Mouse (Mus musculus): ENCODE measurements at regions not wholly inside any gene's neighbourhood (a gene's known extent, or its start where the extent isn't known, plus 50 kb on each side); places are given as distances from the start of the nearest gene placed in this dataset.
A peak's percentile ranks its signal among the peaks of the same experiment; 100 is the strongest.

DNA sequence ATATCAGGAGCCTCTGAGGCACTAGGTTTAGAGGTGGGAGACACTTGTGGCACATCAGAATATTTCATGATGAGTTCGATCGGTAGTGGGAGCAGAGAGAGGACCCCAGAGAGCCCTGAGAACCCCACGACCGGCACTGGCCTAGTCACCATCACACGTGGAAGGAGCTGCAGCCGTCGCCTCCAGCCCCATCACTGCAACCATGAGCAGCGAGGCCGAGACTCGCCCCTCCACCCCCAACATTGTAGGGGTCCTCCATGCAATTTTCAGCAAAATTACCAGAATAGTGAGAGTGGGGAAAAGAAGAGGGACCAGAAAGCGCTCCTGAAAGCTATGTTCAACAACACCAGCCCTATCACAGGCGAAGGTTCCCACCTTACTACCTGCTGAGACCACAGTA, 297.0 kb downstream of the Edem1 start:
- H3K27ac ChIP-seq (ENCODE audit: control insufficient read depth, insufficient read depth, low read depth, low read length, poor library complexity) = no peak overlapping the region
- WGBS = 80% methylated on average over 12 of the region's 12 CpGs
- H3K4me1 ChIP-seq (ENCODE audit: control insufficient read depth, insufficient read depth, low read length) = no peaks in the 10 kb centered on the region
- no peak overlapping the region for H3K4me3 ChIP-seq (replicated peaks; ENCODE audit: control insufficient read depth, low read depth, low read length)
- no peak for TF ChIP-seq CTCF (IDR thresholded peaks at IDR 0.05; ENCODE audit: control insufficient read depth, insufficient read depth, low read length)
- TF ChIP-seq POLR2A (IDR thresholded peaks at IDR 0.05; ENCODE audit: borderline replicate concordance, control insufficient read depth, low read depth, low read length) = no peak

DNA sequence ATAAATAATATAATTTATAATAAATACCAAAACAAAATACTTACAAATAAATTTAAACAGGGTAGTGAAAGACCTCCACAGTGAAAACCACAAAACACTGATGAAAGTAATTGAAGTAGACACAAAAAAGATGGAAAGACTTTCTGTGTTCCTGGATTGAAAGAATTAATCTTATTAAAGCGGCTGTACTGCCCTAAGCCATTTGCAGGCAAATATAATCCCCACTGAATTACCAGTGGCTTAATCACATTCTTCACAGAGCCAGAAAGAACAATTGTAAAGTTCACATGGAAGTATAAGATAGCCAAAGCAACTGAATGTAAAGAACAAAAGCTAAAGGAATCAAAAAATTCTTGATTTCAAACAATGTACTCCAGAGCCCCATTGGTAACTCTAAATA, 298.8 kb downstream of the Edem1 start:
- 76% methylated on average over 1 of the region's 1 CpGs for WGBS
- no peak for TF ChIP-seq POLR2A (IDR thresholded peaks at IDR 0.05; ENCODE audit: borderline replicate concordance, control insufficient read depth, low read depth, low read length)
- no peak for TF ChIP-seq CTCF (IDR thresholded peaks at IDR 0.05; ENCODE audit: control insufficient read depth, insufficient read depth, low read length)
- no peaks in the 10 kb centered on the region for H3K4me1 ChIP-seq (ENCODE audit: control insufficient read depth, insufficient read depth, low read length)

DNA sequence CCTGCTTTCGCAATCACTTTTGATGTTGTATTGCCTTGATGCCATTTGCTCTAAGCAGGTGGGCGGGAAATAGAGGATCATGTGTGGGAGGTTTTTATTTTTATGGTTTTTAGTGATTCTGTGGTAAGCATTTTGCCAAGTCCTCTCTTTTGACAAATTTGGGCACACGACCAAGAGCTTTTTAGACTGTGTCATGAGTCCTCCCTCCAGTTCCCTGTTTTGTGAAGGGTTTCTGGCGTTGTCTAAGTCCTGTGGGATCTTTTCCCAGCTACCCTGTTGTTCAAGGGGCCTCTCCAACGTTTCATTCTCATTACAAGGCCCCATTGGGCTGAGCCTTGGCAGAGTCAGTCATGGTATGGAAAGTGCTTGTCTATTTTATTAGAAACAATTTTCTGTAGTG, 317.7 kb downstream of the Edem1 start:
- Histone ChIP-seq H3K4me1 (ENCODE audit: control insufficient read depth, insufficient read depth, low read length) (no peaks in the 10 kb centered on the region), H3K27ac (ENCODE audit: control insufficient read depth, insufficient read depth, low read depth, low read length, poor library complexity) (no peak overlapping the region), H3K4me3 (replicated peaks; ENCODE audit: control insufficient read depth, low read depth, low read length) (no peak overlapping the region)
- TF ChIP-seq POLR2A (IDR thresholded peaks at IDR 0.05; ENCODE audit: borderline replicate concordance, control insufficient read depth, low read depth, low read length) = no peak
- no peak for TF ChIP-seq CTCF (IDR thresholded peaks at IDR 0.05; ENCODE audit: control insufficient read depth, insufficient read depth, low read length)
- whole genome bisulfite sequencing = 63% methylated on average over 5 of the region's 5 CpGs

More for the DNA sequence above, 298.8 kb downstream of the Edem1 start:
- H3K4me3 ChIP-seq (replicated peaks; ENCODE audit: control insufficient read depth, low read depth, low read length) = no peak overlapping the region
- H3K27ac ChIP-seq (ENCODE audit: control insufficient read depth, insufficient read depth, low read depth, low read length, poor library complexity) = no peak overlapping the region

DNA sequence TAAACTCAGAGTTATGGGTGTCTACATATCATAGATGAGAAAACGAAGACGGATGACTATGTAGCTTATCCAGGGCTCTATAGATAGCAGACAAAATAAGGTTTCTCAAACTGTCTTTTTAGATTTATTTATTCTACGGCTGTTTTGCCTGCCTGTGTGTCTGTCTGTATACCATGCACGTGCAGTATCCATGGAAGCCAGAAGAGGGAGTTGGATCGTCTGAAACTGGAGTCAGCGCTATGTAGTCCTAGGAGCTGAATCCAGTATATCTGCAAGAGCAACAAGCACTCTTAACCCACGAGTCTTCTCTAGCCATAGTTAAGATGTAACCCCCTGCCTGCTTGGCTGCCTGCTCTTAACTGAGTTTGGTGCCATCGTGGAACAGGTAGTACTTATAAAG, 320.6 kb downstream of the Edem1 start:
- WGBS = 76% methylated on average over 8 of the region's 8 CpGs
- Histone ChIP-seq H3K4me1 (ENCODE audit: control insufficient read depth, insufficient read depth, low read length) (no peaks in the 10 kb centered on the region), H3K27ac (ENCODE audit: control insufficient read depth, insufficient read depth, low read depth, low read length, poor library complexity) (no peak overlapping the region), H3K4me3 (replicated peaks; ENCODE audit: control insufficient read depth, low read depth, low read length) (no peak overlapping the region)
- TF ChIP-seq POLR2A (IDR thresholded peaks at IDR 0.05; ENCODE audit: borderline replicate concordance, control insufficient read depth, low read depth, low read length) = no peak
- no peak for TF ChIP-seq CTCF (IDR thresholded peaks at IDR 0.05; ENCODE audit: control insufficient read depth, insufficient read depth, low read length)

DNA sequence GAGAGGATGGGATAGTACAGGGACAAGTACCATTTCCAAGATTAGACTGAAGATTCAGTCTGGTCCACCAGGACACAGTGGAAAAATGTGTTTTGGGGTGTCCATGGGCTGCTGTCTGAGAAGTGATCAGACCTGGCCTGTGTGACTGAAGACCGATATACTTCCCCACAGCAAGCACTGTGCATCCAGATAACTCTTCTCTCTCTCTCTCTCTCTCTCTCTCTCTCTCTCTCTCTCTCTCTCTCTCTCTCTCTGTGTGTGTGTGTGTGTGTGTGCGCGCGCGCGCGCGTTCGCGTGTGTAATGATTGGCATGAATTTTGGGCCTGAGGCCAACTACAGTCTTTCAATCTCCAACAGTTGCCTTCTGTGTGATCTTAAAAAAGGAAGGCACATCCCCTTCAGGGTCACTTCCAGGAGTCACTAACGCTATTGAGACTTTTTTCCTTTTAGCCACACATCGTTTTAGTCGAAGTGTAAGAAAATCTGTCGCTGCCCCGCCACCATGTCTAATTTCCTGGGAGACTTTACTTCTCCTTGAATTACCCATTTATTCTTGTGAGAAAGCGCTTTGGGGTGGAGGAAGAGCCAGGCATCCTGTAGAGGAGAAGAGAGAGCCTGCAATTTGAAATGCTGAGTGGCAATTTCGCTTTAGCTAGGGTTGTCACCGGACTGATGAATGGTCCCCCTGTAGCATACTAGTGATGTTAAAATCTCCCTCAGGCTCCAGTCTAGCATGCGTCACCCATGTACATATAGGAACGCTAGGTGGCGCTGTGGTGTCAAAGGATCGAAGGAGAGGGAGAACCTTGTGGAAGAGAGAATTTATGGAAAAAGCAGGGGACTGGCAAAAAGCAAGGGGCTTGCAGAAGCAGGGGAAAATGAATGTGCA, 321.8 kb downstream of the Edem1 start:
- Histone ChIP-seq H3K4me3 (replicated peaks; ENCODE audit: control insufficient read depth, low read depth, low read length) (no peak overlapping the region), H3K27ac (ENCODE audit: control insufficient read depth, insufficient read depth, low read depth, low read length, poor library complexity) (no peak overlapping the region), H3K4me1 (ENCODE audit: control insufficient read depth, insufficient read depth, low read length) (no peaks in the 10 kb centered on the region)
- WGBS = 59% methylated on average over 22 of the region's 22 CpGs
- no peak for TF ChIP-seq POLR2A (IDR thresholded peaks at IDR 0.05; ENCODE audit: borderline replicate concordance, control insufficient read depth, low read depth, low read length)
- peak; percentile 40 for TF ChIP-seq CTCF (IDR thresholded peaks at IDR 0.05; ENCODE audit: control insufficient read depth, insufficient read depth, low read length)

DNA sequence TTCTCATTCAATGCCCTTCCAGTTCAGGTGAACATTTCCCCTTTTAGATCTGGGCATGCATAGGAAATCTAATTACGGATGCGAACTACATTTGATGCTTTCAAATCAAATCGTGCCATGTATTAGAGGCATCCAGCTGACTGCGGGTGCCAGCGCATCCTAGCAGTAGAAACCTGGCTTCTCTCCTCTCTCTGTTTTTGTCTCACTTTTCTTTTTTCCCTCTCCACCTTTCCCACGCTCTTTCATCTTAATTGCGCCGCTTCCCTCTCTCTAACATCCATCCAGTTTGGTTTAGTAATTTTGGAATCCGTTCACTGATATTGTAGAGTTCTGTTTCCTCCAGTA, 322.4 kb downstream of the Edem1 start:
- no peaks in the 10 kb centered on the region for H3K4me1 ChIP-seq (ENCODE audit: control insufficient read depth, insufficient read depth, low read length)
- H3K27ac ChIP-seq (ENCODE audit: control insufficient read depth, insufficient read depth, low read depth, low read length, poor library complexity) = no peak overlapping the region
- WGBS = 83% methylated on average over 9 of the region's 9 CpGs
- TF ChIP-seq CTCF (IDR thresholded peaks at IDR 0.05; ENCODE audit: control insufficient read depth, insufficient read depth, low read length) (no peak), POLR2A (IDR thresholded peaks at IDR 0.05; ENCODE audit: borderline replicate concordance, control insufficient read depth, low read depth, low read length) (no peak)
- H3K4me3 ChIP-seq (replicated peaks; ENCODE audit: control insufficient read depth, low read depth, low read length) = no peak overlapping the region

DNA sequence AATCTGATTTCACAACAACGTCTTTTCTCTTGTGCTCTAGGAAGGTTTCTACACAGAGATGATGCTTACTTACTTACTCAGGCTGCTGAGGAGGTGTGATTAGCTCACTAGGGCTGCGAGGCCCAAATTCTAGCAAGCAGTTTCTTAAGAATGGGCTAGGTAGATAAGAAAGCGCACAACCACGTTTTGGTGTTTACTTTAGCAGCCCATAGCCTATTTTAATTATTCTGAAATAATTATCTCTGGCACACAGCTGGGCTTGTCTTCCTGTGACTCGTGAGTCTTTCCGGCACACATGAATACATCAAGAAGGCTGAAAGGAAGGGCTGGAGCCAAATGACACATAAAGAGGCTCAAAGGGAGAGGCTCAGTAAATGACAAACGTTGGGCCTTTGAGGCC, 325.2 kb downstream of the Edem1 start:
- TF ChIP-seq CTCF (IDR thresholded peaks at IDR 0.05; ENCODE audit: control insufficient read depth, insufficient read depth, low read length) = no peak
- TF ChIP-seq POLR2A (IDR thresholded peaks at IDR 0.05; ENCODE audit: borderline replicate concordance, control insufficient read depth, low read depth, low read length) = no peak
- WGBS = 18% methylated on average over 7 of the region's 7 CpGs
- Histone ChIP-seq H3K4me3 (replicated peaks; ENCODE audit: control insufficient read depth, low read depth, low read length) (no peak overlapping the region), H3K27ac (ENCODE audit: control insufficient read depth, insufficient read depth, low read depth, low read length, poor library complexity) (no peak overlapping the region), H3K4me1 (ENCODE audit: control insufficient read depth, insufficient read depth, low read length) (no peaks in the 10 kb centered on the region)

DNA sequence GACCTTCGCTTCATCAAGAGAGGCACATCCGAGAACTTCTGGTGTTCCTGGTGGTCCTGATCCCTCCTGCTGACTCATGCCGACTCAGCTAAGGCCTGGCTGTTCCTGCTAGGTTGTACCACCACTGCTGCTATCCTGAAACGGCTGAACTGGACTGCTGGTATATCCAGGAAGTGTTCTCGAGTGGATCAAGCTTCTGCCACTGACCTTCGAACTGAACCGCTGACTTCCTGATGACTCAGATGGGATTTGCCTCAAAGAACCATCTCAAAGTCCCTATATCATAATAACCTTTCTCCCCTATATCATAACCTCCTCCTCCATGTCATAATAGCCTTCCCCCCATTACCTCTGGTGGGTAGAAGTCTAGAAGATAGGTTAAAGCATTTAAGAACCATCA, 331.1 kb downstream of the Edem1 start:
- 65% methylated on average over 7 of the region's 7 CpGs for WGBS

More for the DNA sequence above, 331.1 kb downstream of the Edem1 start:
- no peaks in the 10 kb centered on the region for H3K4me1 ChIP-seq (ENCODE audit: control insufficient read depth, insufficient read depth, low read length)
- no peak overlapping the region for H3K4me3 ChIP-seq (replicated peaks; ENCODE audit: control insufficient read depth, low read depth, low read length)
- TF ChIP-seq CTCF (IDR thresholded peaks at IDR 0.05; ENCODE audit: control insufficient read depth, insufficient read depth, low read length) (no peak), POLR2A (IDR thresholded peaks at IDR 0.05; ENCODE audit: borderline replicate concordance, control insufficient read depth, low read depth, low read length) (no peak)
- no peak overlapping the region for H3K27ac ChIP-seq (ENCODE audit: control insufficient read depth, insufficient read depth, low read depth, low read length, poor library complexity)
